Mouse (Mus musculus) large intestine, adult 2 months (tissue): Measurements from ENCODE around the gene Bcl7c. TPM values are rescaled to one million over a fixed set of nuclear protein-coding genes. Genes with fewer than 3 reads are reported as not detected.
A peak's percentile ranks its signal among the peaks of the same experiment; 100 is the strongest.
"Not testable (repeated sequence)": the region's sequence is repeated elsewhere in the genome, so short reads cannot be mapped to it uniquely, and the experiment has no call there.

Experiments used
- DNase-seq: peaks from one replicate; pipeline ENCODE4 v3.0.0-alpha.2; 2012; ENCODE audit warnings: low read depth, low spot score
- WGBS: fragments of 180-500 bp; shearing (Covaris S2); methylation state at CpG from one replicate; pipeline ENCODE4 v1.1.7; 2018; 5-methylcytosine and 5-hydroxymethylcytosine counted together
- polyA plus RNA-seq: library from polyadenylated mRNA; depleted of rRNA; stranded (reverse); fragments of >200 nt; gene quantifications from 2 replicates; pipeline ENCODE4 v1.2.3, GENCODE M21; 2012; rRNA removed

Gene Bcl7c
- polyA plus RNA-seq: 17.5 and 21.2 TPM in 2 replicates

GRCm38 (mm10) chr7:127708207-127709078 is at the start of gene Bcl7c:
Gene Bcl7c, minus strand, starts transcription at chr7:127708933.
- 2% methylated on average over 79 of the region's 90 CpGs for WGBS
- peak; percentile 68 for DNase-seq

- WGBS: 75% methylated on average over 7 of the region's 7 CpGs
- DNase-seq: no peak
These were observed 45.0 kb upstream of the Bcl7c start for GRCm38 (mm10) chr7:127753741-127754140.

GRCm38 (mm10) chr7:127753158-127753557 is 44.4 kb upstream of the Bcl7c start:
- no peak for DNase-seq
- WGBS: 61% methylated on average over 5 of the region's 5 CpGs

- no peak for DNase-seq
- WGBS: 93% methylated on average over 27 of the region's 27 CpGs
These were observed 43.3 kb upstream of the Bcl7c start for GRCm38 (mm10) chr7:127752069-127752468.

GRCm38 (mm10) chr7:127751619-127752018 is 42.9 kb upstream of the Bcl7c start:
- WGBS: 92% methylated on average over 5 of the region's 5 CpGs

GRCm38 (mm10) chr7:127750131-127751127 is 41.7 kb upstream of the Bcl7c start:
- DNase-seq: no peak
- WGBS: 88% methylated on average over 19 of the region's 19 CpGs

More at GRCm38 (mm10) chr7:127751619-127752018, 42.9 kb upstream of the Bcl7c start:
- DNase-seq: no peak

- no peak for DNase-seq
- WGBS: 93% methylated on average over 28 of the region's 28 CpGs
These were observed 39.5 kb upstream of the Bcl7c start for GRCm38 (mm10) chr7:127748235-127748560.

GRCm38 (mm10) chr7:127747559-127748234 is 39.0 kb upstream of the Bcl7c start:
- WGBS: 69% methylated on average over 6 of the region's 6 CpGs
- DNase-seq: no peak

- DNase-seq: no peak
- 3% methylated on average over 55 of the region's 62 CpGs for WGBS
These were observed 38.1 kb upstream of the Bcl7c start for GRCm38 (mm10) chr7:127746494-127747491.

GRCm38 (mm10) chr7:127745652-127746493 is 37.1 kb upstream of the Bcl7c start:
- DNase-seq: peak; percentile 100
- WGBS: 0% methylated on average over 39 of the region's 39 CpGs

GRCm38 (mm10) chr7:127745251-127745651 is 36.5 kb upstream of the Bcl7c start:
- peak; percentile 96 for DNase-seq
- 1% methylated on average over 19 of the region's 19 CpGs for WGBS

- WGBS: under 1% methylated on average over 26 of the region's 26 CpGs
- peak; percentile 55 for DNase-seq
These were observed 35.8 kb upstream of the Bcl7c start, which contains the start of gene Fbxl19 for GRCm38 (mm10) chr7:127744366-127745045. Gene Fbxl19, plus strand, starts transcription at chr7:127744543.

GRCm38 (mm10) chr7:127732066-127732465 is 23.3 kb upstream of the Bcl7c start, which contains the start of gene Ctf2:
Gene Ctf2, minus strand, starts transcription at chr7:127732166.
- not testable (repeated sequence) for DNase-seq
- no CpG with 5 or more reads among the region's 5 CpGs for WGBS

GRCm38 (mm10) chr7:127730170-127730569 is 21.4 kb upstream of the Bcl7c start:
- DNase-seq: no peak
- WGBS: 64% methylated on average over 4 of the region's 4 CpGs

- 77% methylated on average over 7 of the region's 7 CpGs for WGBS
- no peak for DNase-seq
These were observed 19.2 kb upstream of the Bcl7c start for GRCm38 (mm10) chr7:127727898-127728297.

- DNase-seq: no peak
- 67% methylated on average over 6 of the region's 6 CpGs for whole genome bisulfite sequencing
These were observed 17.2 kb upstream of the Bcl7c start for GRCm38 (mm10) chr7:127725924-127726323.

- WGBS: 70% methylated on average over 2 of the region's 2 CpGs
- DNase-seq: no peak
These were observed 16.8 kb upstream of the Bcl7c start for GRCm38 (mm10) chr7:127725490-127725889.
